Mouse (Mus musculus): Measurements from ENCODE around the gene Polg2.
A peak's percentile ranks its signal among the peaks of the same experiment; 100 is the strongest.

- TF ChIP-seq EP300 (IDR thresholded peaks at IDR 0.05; ENCODE audit: low read length) (no peak), SIN3A (IDR thresholded peaks at IDR 0.05; ENCODE audit: low read length) (no peak), POLR2A (IDR thresholded peaks at IDR 0.05; ENCODE audit: low read depth, low read length) (no peak), HCFC1 (IDR thresholded peaks at IDR 0.05; ENCODE audit: low read depth, low read length) (no peak), CTCF (conservative IDR thresholded peaks at IDR 0.05 in 1 of 2, IDR thresholded peaks at IDR 0.05 in 1 of 2; ENCODE audit: low read depth in 2 of 2, low read length in 2 of 2) (peak; percentile 50 to 91; a peak in 3 of 4 replicates), ELF1 (IDR thresholded peaks at IDR 0.05; ENCODE audit: low read depth, low read length) (no peak), POLR2AphosphoS2 (IDR thresholded peaks at IDR 0.05; ENCODE audit: low read depth, low read length) (no peak), JUND (conservative IDR thresholded peaks at IDR 0.05; ENCODE audit: low read depth, low read length) (0 out of 2 replicates have a peak, but pooled peaks have one; percentile 25)
Observed at GRCm38 (mm10) chr11:106770195-106770974, 9.0 kb downstream of the Polg2 start.
